Mouse (Mus musculus): ENCODE results near the gene Alg14.

Alg14 gene

GRCm38 (mm10) chr3:121365131-121365530 is 73.6 kb downstream of the Alg14 start:
- DNase-seq (ENCODE audit: low spot score), result no peak

- DNase-seq (ENCODE audit: low spot score), result no peak
Observed at GRCm38 (mm10) chr3:121368616-121369015, 77.0 kb downstream of the Alg14 start.

- no peak for DNase-seq (ENCODE audit: low spot score)
Observed at GRCm38 (mm10) chr3:121369517-121369916, 77.9 kb downstream of the Alg14 start.

- no peak for DNase-seq (ENCODE audit: low spot score)
Observed at GRCm38 (mm10) chr3:121370301-121370700, 78.7 kb downstream of the Alg14 start.

GRCm38 (mm10) chr3:121370830-121371526 is 79.4 kb downstream of the Alg14 start:
- DNase-seq (ENCODE audit: low spot score), result no peak

GRCm38 (mm10) chr3:121371527-121372220 is 80.1 kb downstream of the Alg14 start:
- no peak for DNase-seq (ENCODE audit: low spot score)

- DNase-seq (ENCODE audit: low spot score), result no peak
Observed at GRCm38 (mm10) chr3:121373897-121374441, 82.4 kb downstream of the Alg14 start.

- no peak for DNase-seq (ENCODE audit: low spot score)
Observed at GRCm38 (mm10) chr3:121375541-121376129, 84.1 kb downstream of the Alg14 start.

GRCm38 (mm10) chr3:121378708-121379612 is 87.4 kb downstream of the Alg14 start:
- DNase-seq (ENCODE audit: low spot score), result no peak

GRCm38 (mm10) chr3:121379699-121380098 is 88.1 kb downstream of the Alg14 start:
- no peak for DNase-seq (ENCODE audit: low spot score)

GRCm38 (mm10) chr3:121387471-121388009 is 96.0 kb downstream of the Alg14 start:
- DNase-seq (ENCODE audit: low spot score), result no peak

GRCm38 (mm10) chr3:121389366-121389765 is 97.8 kb downstream of the Alg14 start:
- DNase-seq (ENCODE audit: low spot score), result no peak

GRCm38 (mm10) chr3:121389860-121390530 is 98.4 kb downstream of the Alg14 start:
- no peak for DNase-seq (ENCODE audit: low spot score)

- no peak for DNase-seq (ENCODE audit: low spot score)
Observed at GRCm38 (mm10) chr3:121390724-121391123, 99.2 kb downstream of the Alg14 start.

GRCm38 (mm10) chr3:121395588-121396295 is 104.2 kb downstream of the Alg14 start:
- DNase-seq (ENCODE audit: low spot score), result no peak

GRCm38 (mm10) chr3:121396561-121396960 is 105.0 kb downstream of the Alg14 start:
- DNase-seq (ENCODE audit: low spot score), result no peak

GRCm38 (mm10) chr3:121397007-121397406 is 105.4 kb downstream of the Alg14 start:
- no peak for DNase-seq (ENCODE audit: low spot score)

- DNase-seq (ENCODE audit: low spot score), result no peak
Observed at GRCm38 (mm10) chr3:121401384-121401783, 109.8 kb downstream of the Alg14 start.

- no peak for DNase-seq (ENCODE audit: low spot score)
Observed at GRCm38 (mm10) chr3:121402096-121402495, 110.5 kb downstream of the Alg14 start.

GRCm38 (mm10) chr3:121403449-121403848 is 111.9 kb downstream of the Alg14 start:
- no peak for DNase-seq (ENCODE audit: low spot score)
